ENCODE assay signal across 25 mouse cellular contexts in genomic region chr6:117569576-117570326, GRCm38 (mm10).
DNase-seq lines count a peak whose midpoint lies in the region; ATAC-seq lines count a peak whose summit lies in the region.
"Had no signal": no experiment of that assay in that cellular context is flagged by ENCODE, and none has a peak within 500 bp of the region (broad histone marks: within the 10 kb centered on the region; RNA-seq: fewer than 3 reads in every experiment).

No protein-coding gene starts in this region.

- no peak overlapping the region for H3K4me3 ChIP-seq in kidney, embryonic 16.5 days (ENCODE audit: low read length)
- H3K4me3 ChIP-seq in midbrain, embryonic 11.5 days (ENCODE audit: low read depth, low read length), result no peak overlapping the region
- H3K4me3 ChIP-seq in midbrain, embryonic 10.5 days, result no peak overlapping the region
- no peak overlapping the region for H3K4me3 ChIP-seq in embryonic facial prominence, embryonic 10.5 days
- H3K4me3 ChIP-seq: embryonic facial prominence, embryonic 15.5 days; forebrain, embryonic 15.5 days; hindbrain, embryonic 10.5 days; limb, embryonic 13.5 days; liver, embryonic 12.5 days; megakaryocyte, embryonic 14.5 days; neural tube, embryonic 12.5 days had no signal

- DNase-seq in heart, adult 11 months, result peak; percentile 65
- DNase-seq in heart, adult 18-20 months, result no peak
- no peak for DNase-seq in kidney, postnatal 25 days
- DNase-seq in midbrain, embryonic 11.5 days (ENCODE audit: low spot score, missing footprints), result no peak
- no peak for DNase-seq in midbrain, embryonic 10.5 days (ENCODE audit: low spot score)
- DNase-seq in embryonic facial prominence, embryonic 10.5 days (ENCODE audit: low spot score), result no peak
- DNase-seq: adrenal gland, postnatal 14 days; cerebellum, adult 8-10 months; gastrocnemius, postnatal 25 days; kidney, postnatal 4 days; lung, postnatal 10 days; retina, postnatal 1 day; right cerebral cortex, postnatal 25 days; spleen, adult 18-20 months; thymus, postnatal 14 days had no signal

- no peak overlapping the region for H3K9ac ChIP-seq in kidney, embryonic 16.5 days (replicated peaks; ENCODE audit: low read length)
- no peak overlapping the region for H3K9ac ChIP-seq in midbrain, embryonic 11.5 days (ENCODE audit: low read length)
- H3K9ac ChIP-seq: embryonic facial prominence, embryonic 15.5 days; forebrain, embryonic 15.5 days; limb, embryonic 13.5 days; liver, embryonic 12.5 days; neural tube, embryonic 12.5 days had no signal

- H3K27ac ChIP-seq in kidney, embryonic 16.5 days (ENCODE audit: low read length), result no peak overlapping the region
- H3K27ac ChIP-seq in midbrain, embryonic 11.5 days (ENCODE audit: low read depth, low read length), result no peak overlapping the region
- H3K27ac ChIP-seq in midbrain, embryonic 10.5 days (replicated peaks), result no peak overlapping the region
- peak overlapping the region; percentile 40; the same call in 1 of the 2 replicates for H3K27ac ChIP-seq in embryonic facial prominence, embryonic 10.5 days (replicated peaks)
- H3K27ac ChIP-seq: embryonic facial prominence, embryonic 15.5 days; forebrain, embryonic 15.5 days; hindbrain, embryonic 10.5 days; limb, embryonic 13.5 days; liver, embryonic 12.5 days; neural tube, embryonic 12.5 days had no signal

- 75% methylated on average over 11 of the region's 11 CpGs for WGBS in kidney, embryonic 16.5 days
- 78% methylated on average over 11 of the region's 11 CpGs for WGBS in midbrain, embryonic 11.5 days
- WGBS in midbrain, embryonic 10.5 days, result 86% methylated on average over 11 of the region's 11 CpGs
- WGBS in embryonic facial prominence, embryonic 10.5 days, result 82% methylated on average over 11 of the region's 11 CpGs

- peak; percentile 19; the same call in 1 of the 2 replicates for ATAC-seq in kidney, embryonic 16.5 days (ENCODE audit: low FRiP score, low TSS enrichment)
- 0 out of 2 replicates have a peak, but pooled peaks have one; percentile 38 for ATAC-seq in midbrain, embryonic 11.5 days (ENCODE audit: low FRiP score)
- ATAC-seq: CD4-positive, CD25-positive, alpha-beta regulatory T cell, adult 4 months; forebrain, embryonic 15.5 days; hindbrain, embryonic 16.5 days; liver, embryonic 12.5 days had no signal

- peaks cover 3% of the 10 kb centered on the region; the same call in 1 of the 2 replicates for H3K27me3 ChIP-seq in kidney, embryonic 16.5 days (ENCODE audit: insufficient read depth, low read length)
- no peaks in the 10 kb centered on the region for H3K27me3 ChIP-seq in midbrain, embryonic 11.5 days (ENCODE audit: control insufficient read depth, insufficient read depth, low read length)
- no peaks in the 10 kb centered on the region for H3K27me3 ChIP-seq in midbrain, embryonic 10.5 days (ENCODE audit: low read depth, poor library complexity, severe bottlenecking)
- H3K27me3 ChIP-seq in embryonic facial prominence, embryonic 10.5 days (replicated peaks; ENCODE audit: low read depth, poor library complexity, severe bottlenecking), result no peaks in the 10 kb centered on the region; the same call in 1 of the 2 replicates
- H3K27me3 ChIP-seq: embryonic facial prominence, embryonic 15.5 days; forebrain, embryonic 15.5 days; limb, embryonic 13.5 days; liver, embryonic 12.5 days; megakaryocyte, embryonic 14.5 days; neural tube, embryonic 12.5 days had no signal

- no peak overlapping the region for H3K4me2 ChIP-seq in kidney, embryonic 16.5 days (replicated peaks; ENCODE audit: low read depth, low read length)
- H3K4me2 ChIP-seq in midbrain, embryonic 11.5 days, result no peak overlapping the region
- H3K4me2 ChIP-seq: embryonic facial prominence, embryonic 15.5 days; forebrain, embryonic 15.5 days; limb, embryonic 13.5 days; liver, embryonic 12.5 days; neural tube, embryonic 12.5 days had no signal

- no peaks in the 10 kb centered on the region for H3K9me3 ChIP-seq in kidney, embryonic 16.5 days (ENCODE audit: low read length)
- H3K9me3 ChIP-seq in midbrain, embryonic 11.5 days (ENCODE audit: control insufficient read depth, low read length), result no peaks in the 10 kb centered on the region
- no peaks in the 10 kb centered on the region for H3K9me3 ChIP-seq in midbrain, embryonic 10.5 days (replicated peaks)
- H3K9me3 ChIP-seq in embryonic facial prominence, embryonic 10.5 days, result no peaks in the 10 kb centered on the region
- H3K9me3 ChIP-seq: embryonic facial prominence, embryonic 15.5 days; forebrain, embryonic 15.5 days; hindbrain, embryonic 10.5 days; limb, embryonic 13.5 days; liver, embryonic 12.5 days; neural tube, embryonic 12.5 days had no signal

- H3K4me1 ChIP-seq in kidney, embryonic 16.5 days (ENCODE audit: insufficient read depth, low read length), result peaks cover 19% of the 10 kb centered on the region
- H3K4me1 ChIP-seq in midbrain, embryonic 11.5 days (ENCODE audit: control insufficient read depth, insufficient read depth, low read length), result no peaks in the 10 kb centered on the region
- peaks cover 14% of the 10 kb centered on the region for H3K4me1 ChIP-seq in midbrain, embryonic 10.5 days
- peaks cover 40% of the 10 kb centered on the region for H3K4me1 ChIP-seq in embryonic facial prominence, embryonic 10.5 days
- H3K4me1 ChIP-seq: forebrain, embryonic 15.5 days; liver, embryonic 12.5 days; megakaryocyte, embryonic 14.5 days; neural tube, embryonic 12.5 days had no signal

- H3K36me3 ChIP-seq in kidney, embryonic 16.5 days (ENCODE audit: insufficient read depth, low read length), result no peaks in the 10 kb centered on the region
- H3K36me3 ChIP-seq in midbrain, embryonic 11.5 days (ENCODE audit: control insufficient read depth, insufficient read depth, low read length), result no peaks in the 10 kb centered on the region
- H3K36me3 ChIP-seq in midbrain, embryonic 10.5 days, result no peaks in the 10 kb centered on the region
- no peaks in the 10 kb centered on the region for H3K36me3 ChIP-seq in embryonic facial prominence, embryonic 10.5 days (replicated peaks)
- H3K36me3 ChIP-seq: embryonic facial prominence, embryonic 15.5 days; forebrain, embryonic 15.5 days; hindbrain, embryonic 10.5 days; limb, embryonic 13.5 days; liver, embryonic 12.5 days; neural tube, embryonic 12.5 days had no signal
